Mouse (Mus musculus) stomach, embryonic 16.5 days (tissue): ENCODE data around the gene Tmc7. TPM values are rescaled to one million over a fixed set of nuclear protein-coding genes. Genes with fewer than 3 reads are reported as not detected.
A peak's percentile ranks its signal among the peaks of the same experiment; 100 is the strongest.

ENCODE experiments used
- ATAC-seq: fragments of 200-750 bp; cut with Nextera tagmentation; 2 replicates; pipeline ENCODE4 v1.8.0; 2017; ENCODE audit warnings: moderate number of reproducible peaks, moderate TSS enrichment; ENCODE audit not compliant: insufficient read depth, low FRiP score
- H3K27ac ChIP-seq: fragments of 300-500 bp; sonication (generic); 2 replicates; pipeline ENCODE4 v1.5.1; 2014; ENCODE audit warnings: low read length
- H3K27me3 ChIP-seq: fragments of 300-500 bp; sonication (generic); 2 replicates; pipeline ENCODE4 v1.6.1; 2014; ENCODE audit warnings: low read length, control low read depth, mixed read lengths; ENCODE audit not compliant: control insufficient read depth, insufficient read depth
- H3K36me3 ChIP-seq: fragments of 300-500 bp; sonication (generic); 2 replicates; pipeline ENCODE4 v1.6.1; 2014; ENCODE audit warnings: low read length; ENCODE audit not compliant: control insufficient read depth, insufficient read depth
- H3K4me1 ChIP-seq: fragments of 300-500 bp; sonication (generic); 2 replicates; pipeline ENCODE4 v1.6.1; 2014; ENCODE audit warnings: low read length, control low read depth, mixed read lengths; ENCODE audit not compliant: control insufficient read depth, insufficient read depth
- H3K4me2 ChIP-seq: fragments of 300-500 bp; sonication (generic); 2 replicates; pipeline ENCODE4 v1.6.1; 2014; ENCODE audit warnings: low read depth, low read length, mixed read lengths
- H3K4me3 ChIP-seq: fragments of 300-500 bp; sonication (generic); replicated peaks from 2 replicates; pipeline ENCODE4 v1.5.1; 2014; ENCODE audit warnings: mild to moderate bottlenecking, low read length
- H3K9ac ChIP-seq: fragments of 300-500 bp; sonication (generic); 2 replicates; pipeline ENCODE4 v1.6.1; 2014; ENCODE audit warnings: low read length
- H3K9me3 ChIP-seq: fragments of 300-500 bp; sonication (generic); replicated peaks from 2 replicates; pipeline ENCODE4 v1.6.1; 2016; ENCODE audit warnings: low read length, control low read depth; ENCODE audit not compliant: control insufficient read depth
- WGBS: fragments of 180-500 bp; shearing (Covaris S2); extraction: QIAGEN DNeasy Blood & Tissue Kit; methylation state at CpG from one replicate; pipeline ENCODE4 v1.1.7; 2014; 5-methylcytosine and 5-hydroxymethylcytosine counted together
- polyA plus RNA-seq: library from polyadenylated mRNA; unstranded; fragments of >200 nt; fragmentation: Nextera tagmentation; extraction: Ambion mirVana; gene quantifications from 2 replicates; pipeline ENCODE4 v1.2.1, GENCODE M21; 2015

Tmc7 gene
- polyA plus RNA-seq, 1 experiment from 2014 or later: 13.1 TPM

GRCm38 (mm10) chr7:118488060-118488664 lies 96.4 kb downstream of the Tmc7 start:
- peak overlapping the region; percentile 7 for H3K4me3 ChIP-seq
- ATAC-seq: no peak
- H3K4me2 ChIP-seq: peak overlapping the region; percentile 79
- H3K36me3 ChIP-seq: no peaks in the 10 kb centered on the region
- peaks cover 50% of the 10 kb centered on the region for H3K4me1 ChIP-seq
- peak overlapping the region; percentile 54; the same call in 1 of the 2 replicates for H3K27ac ChIP-seq
- no peaks in the 10 kb centered on the region for H3K9me3 ChIP-seq
- 35% methylated on average over 8 of the region's 8 CpGs for WGBS
- H3K9ac ChIP-seq: peak overlapping the region; percentile 6; the same call in 1 of the 2 replicates
- no peaks in the 10 kb centered on the region; the same call in 1 of the 2 replicates for H3K27me3 ChIP-seq

GRCm38 (mm10) chr7:118486917-118487316 lies 97.6 kb downstream of the Tmc7 start:
- no peak overlapping the region for H3K4me3 ChIP-seq
- no peaks in the 10 kb centered on the region for H3K9me3 ChIP-seq
- H3K4me2 ChIP-seq: no peak overlapping the region
- H3K27me3 ChIP-seq: no peaks in the 10 kb centered on the region; the same call in 1 of the 2 replicates
- 61% methylated on average over 5 of the region's 5 CpGs for WGBS
- no peaks in the 10 kb centered on the region for H3K36me3 ChIP-seq
- H3K27ac ChIP-seq: no peak overlapping the region
- ATAC-seq: no peak
- no peak overlapping the region for H3K9ac ChIP-seq
- H3K4me1 ChIP-seq: peaks cover 47% of the 10 kb centered on the region

Other genes with a start within 250 kb of the Tmc7 start
- gene Syt17, start 136.5 kb downstream of the Tmc7 start, polyA plus RNA-seq: 5.3 and 6.0 TPM in 2 replicates
- 5.0 and 5.4 TPM in 2 replicates for gene Itpripl2, start 92.8 kb downstream of the Tmc7 start, polyA plus RNA-seq
- gene Coq7, start 51.4 kb downstream of the Tmc7 start, polyA plus RNA-seq: 88.7 and 90.9 TPM in 2 replicates
- 2.4 and 2.6 TPM in 2 replicates for gene Tmc5, start 12.6 kb upstream of the Tmc7 start, polyA plus RNA-seq
- gene Gde1, start 121.0 kb upstream of the Tmc7 start, polyA plus RNA-seq: 110 and 116 TPM in 2 replicates
- gene Ccp110, start 127.8 kb upstream of the Tmc7 start, polyA plus RNA-seq: 14.5 and 16.7 TPM in 2 replicates
- 57.2 and 60.7 TPM in 2 replicates for gene Vps35l, start 155.5 kb upstream of the Tmc7 start, polyA plus RNA-seq